8 mouse cellular contexts compared by ENCODE assay signal in the genomic region with DNA sequence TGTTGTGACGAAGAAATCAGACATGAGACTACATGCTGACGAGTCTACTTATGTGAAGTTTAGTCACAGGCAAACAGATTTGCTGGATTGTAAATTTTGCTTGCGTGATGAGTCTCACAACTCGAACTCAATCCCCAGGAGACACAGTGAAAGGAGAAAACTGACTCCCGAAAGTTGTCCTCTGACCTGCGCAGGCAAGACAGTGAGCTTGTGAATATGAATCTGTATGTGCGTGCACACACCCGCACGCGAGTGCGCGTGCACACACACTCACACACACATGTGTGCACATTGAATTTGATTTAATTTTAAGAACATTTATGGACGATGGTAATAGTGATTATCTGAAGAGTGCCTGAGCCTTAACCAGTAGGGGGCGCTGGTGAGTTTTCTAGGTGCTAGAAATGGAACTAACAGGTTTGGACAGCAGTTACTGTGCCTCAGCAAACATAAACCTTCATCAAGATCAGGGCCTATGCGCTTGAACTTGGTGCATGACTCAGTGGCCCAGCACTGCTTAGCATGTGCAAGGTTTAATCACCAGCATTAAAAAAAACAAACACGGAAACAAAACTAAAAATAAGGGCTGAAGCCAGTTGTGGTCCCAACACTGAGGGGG. TPM values are rescaled to one million over a fixed set of nuclear protein-coding genes. Genes with fewer than 3 reads are reported as not detected.
DNase-seq lines count a peak whose midpoint lies in the region; ATAC-seq and TF ChIP-seq lines count a peak whose summit lies in the region.

No protein-coding gene starts in this region.

- ATAC-seq in forebrain, embryonic 12.5 days (ENCODE audit: low FRiP score) = 0 out of 2 replicates have a peak, but pooled peaks have one; percentile 27
- ATAC-seq in forebrain, embryonic 16.5 days = no peak

- no peak overlapping the region for H3K9ac ChIP-seq in forebrain, embryonic 12.5 days
- H3K9ac ChIP-seq in forebrain, embryonic 16.5 days (replicated peaks; ENCODE audit: low read depth, low read length) = no peak overlapping the region

- 38% methylated on average over 16 of the region's 16 CpGs for WGBS in forebrain, embryonic 12.5 days
- 33% methylated on average over 16 of the region's 16 CpGs for WGBS in forebrain, embryonic 16.5 days

- H3K27me3 ChIP-seq in forebrain, embryonic 12.5 days = peaks cover 23% of the 10 kb centered on the region; the same call in 1 of the 2 replicates
- H3K27me3 ChIP-seq in forebrain, embryonic 16.5 days (replicated peaks; ENCODE audit: control insufficient read depth, insufficient read depth, low read length) = no peaks in the 10 kb centered on the region
- no peaks in the 10 kb centered on the region for H3K27me3 ChIP-seq in myocyte (ENCODE audit: control insufficient read depth, insufficient read depth, insufficient read length)
- H3K27me3 ChIP-seq in testis, adult 2 months (ENCODE audit: control insufficient read depth, insufficient read depth, low read length) = no peaks in the 10 kb centered on the region

- no peak overlapping the region for H3ac ChIP-seq in myocyte (ENCODE audit: control insufficient read depth, insufficient read length)

- DNase-seq in T-cell, adult 2 months (ENCODE audit: low spot score) = peak; percentile 77
- DNase-seq in cerebellum, postnatal 4 days (ENCODE audit: low spot score in 2 of 2) = peak; percentile 54 to 80
- peak; percentile 74 to 90 for DNase-seq in heart, postnatal 10 days
- DNase-seq in left cerebral cortex, adult 8-10 months (ENCODE audit: low spot score in 2 of 2) = peak; percentile 38 to 65

- H3K4me1 ChIP-seq in forebrain, embryonic 12.5 days = peaks cover 18% of the 10 kb centered on the region
- H3K4me1 ChIP-seq in forebrain, embryonic 16.5 days (replicated peaks; ENCODE audit: control insufficient read depth, insufficient read depth, low read length) = no peaks in the 10 kb centered on the region
- H3K4me1 ChIP-seq in testis, adult 2 months (ENCODE audit: control insufficient read depth, insufficient read depth, low read length) = no peaks in the 10 kb centered on the region

- no peaks in the 10 kb centered on the region for H3K36me3 ChIP-seq in forebrain, embryonic 12.5 days (replicated peaks)
- no peaks in the 10 kb centered on the region for H3K36me3 ChIP-seq in forebrain, embryonic 16.5 days (ENCODE audit: control insufficient read depth, insufficient read depth)
- H3K36me3 ChIP-seq in myocyte (ENCODE audit: control insufficient read depth, insufficient read depth) = no peaks in the 10 kb centered on the region
- H3K36me3 ChIP-seq in testis, adult 2 months (ENCODE audit: control insufficient read depth, insufficient read depth, low read length) = no peaks in the 10 kb centered on the region

- H3K9me3 ChIP-seq in forebrain, embryonic 12.5 days = no peaks in the 10 kb centered on the region
- no peaks in the 10 kb centered on the region for H3K9me3 ChIP-seq in forebrain, embryonic 16.5 days (ENCODE audit: control insufficient read depth, low read length)

- H3K79me2 ChIP-seq in myocyte (ENCODE audit: control insufficient read depth, insufficient read depth) = no peaks in the 10 kb centered on the region

- TF ChIP-seq CTCF in testis, adult 2 months (IDR thresholded peaks at IDR 0.05; ENCODE audit: control insufficient read depth, insufficient read depth, insufficient replicate concordance, low read depth, low read length) = peak; percentile 35; the same call in 1 of the 2 replicates

- no peak overlapping the region for H3K27ac ChIP-seq in forebrain, embryonic 12.5 days
- no peak overlapping the region for H3K27ac ChIP-seq in forebrain, embryonic 16.5 days (ENCODE audit: low read length)
- H3K27ac ChIP-seq in testis, adult 2 months (ENCODE audit: control insufficient read depth, insufficient read depth, low read depth, low read length) = no peak overlapping the region

- intact Hi-C loops in heart, postnatal 10 days (cut with DNase I) = loop anchor here (5.0 kb wide), 1 partner anchor 50 kb away; the partner anchor contains the start of genes Cntrob and Trappc1

- TF ChIP-seq POLR2A in myocyte (IDR thresholded peaks at IDR 0.05; ENCODE audit: insufficient read length, low read depth) = no peak
- no peak for TF ChIP-seq POLR2A in testis, adult 2 months (IDR thresholded peaks at IDR 0.05; ENCODE audit: control insufficient read depth, low read depth, low read length)

- H3K4me3 ChIP-seq in forebrain, embryonic 12.5 days (replicated peaks) = no peak overlapping the region
- H3K4me3 ChIP-seq in forebrain, embryonic 16.5 days (replicated peaks; ENCODE audit: low read length) = no peak overlapping the region
- no peak overlapping the region for H3K4me3 ChIP-seq in myocyte
- no peak overlapping the region for H3K4me3 ChIP-seq in testis, adult 2 months (ENCODE audit: control insufficient read depth, low read depth, low read length)

- no peak overlapping the region for H3K4me2 ChIP-seq in forebrain, embryonic 12.5 days
- no peak overlapping the region for H3K4me2 ChIP-seq in forebrain, embryonic 16.5 days (ENCODE audit: low read length)
- peak overlapping the region; percentile 61 for H3K4me2 ChIP-seq in myocyte (ENCODE audit: low read depth)

TF ChIP-seq in myocyte, 11 proteins besides CTCF, POLR2A, EP300 and RAD21:
- TF ChIP-seq REST (IDR thresholded peaks at IDR 0.05; ENCODE audit: insufficient read depth, insufficient read length) (no peak), MYOD1 (IDR thresholded peaks at IDR 0.05; ENCODE audit: control insufficient read depth in 1 of 3, insufficient read length in 2 of 3, low read depth in 2 of 3) (no peak), USF1 (IDR thresholded peaks at IDR 0.05; ENCODE audit: low read depth) (no peak), E2F4 (IDR thresholded peaks at IDR 0.05; ENCODE audit: insufficient read depth) (no peak), CEBPB (IDR thresholded peaks at IDR 0.05; ENCODE audit: insufficient read depth, poor library complexity, severe bottlenecking) (no peak), SRF (IDR thresholded peaks at IDR 0.05; ENCODE audit: control insufficient read depth, insufficient read length, low read depth) (no peak), MYOG (IDR thresholded peaks at IDR 0.05; ENCODE audit: control insufficient read depth in 1 of 3, insufficient read depth in 1 of 3, insufficient read length in 2 of 3, low read depth in 2 of 3) (no peak), POLR2AphosphoS2 (IDR thresholded peaks at IDR 0.05; ENCODE audit: insufficient read length, low read depth) (no peak), MAX (IDR thresholded peaks at IDR 0.05; ENCODE audit: low read depth) (no peak), TCF3 (IDR thresholded peaks at IDR 0.05; ENCODE audit: insufficient read length, low read depth) (no peak)
TF ChIP-seq in myocyte: peak in this region for 0.

RNA-seq across cellular contexts. Expression of gene Gucy2e, which starts 35.4 kb away (rescaled TPM):
- 0.17 and 0.19 TPM in 2 replicates for polyA plus RNA-seq in forebrain, embryonic 12.5 days (2016; fragmentation: Nextera tagmentation; extraction: Ambion mirVana)
- polyA plus RNA-seq in forebrain, embryonic 16.5 days (2015; fragmentation: Nextera tagmentation; extraction: Ambion mirVana) = 0.56 and 0.68 TPM in 2 replicates
- total RNA-seq in heart, postnatal 10 days (2021) = under 1 TPM; 0.41 to 0.60 TPM
- total RNA-seq in left cerebral cortex, adult 8-10 months (2022) = 1 to 10 TPM; 1.3 to 1.8 (median 1.5) TPM
- not detected for polyA plus RNA-seq in myocyte (2012; fragmentation: generic; extraction: Trizol)
- polyA plus RNA-seq in testis, adult 2 months (2012; rRNA removed) = 0.16 and 0.17 TPM in 2 replicates

RNA-seq across cellular contexts. Expression of gene Cntrob, which starts 51.3 kb away (rescaled TPM):
- 49.0 and 52.6 TPM in 2 replicates for polyA plus RNA-seq in forebrain, embryonic 12.5 days (2016; fragmentation: Nextera tagmentation; extraction: Ambion mirVana)
- 31.0 and 32.5 TPM in 2 replicates for polyA plus RNA-seq in forebrain, embryonic 16.5 days (2015; fragmentation: Nextera tagmentation; extraction: Ambion mirVana)
- 1 to 10 TPM; 5.7 to 8.6 TPM for total RNA-seq in heart, postnatal 10 days (2021)
- 10 to 100 TPM; 14.9 to 19.9 (median 17.4) TPM for total RNA-seq in left cerebral cortex, adult 8-10 months (2022)
- polyA plus RNA-seq in myocyte (2012; fragmentation: generic; extraction: Trizol) = 10.3 TPM
- 20.6 and 21.6 TPM in 2 replicates for polyA plus RNA-seq in testis, adult 2 months (2012; rRNA removed)

RNA-seq across cellular contexts. Expression of gene Trappc1, which starts 51.5 kb away (rescaled TPM):
- polyA plus RNA-seq in forebrain, embryonic 12.5 days (2016; fragmentation: Nextera tagmentation; extraction: Ambion mirVana) = 185 and 192 TPM in 2 replicates
- 162 and 166 TPM in 2 replicates for polyA plus RNA-seq in forebrain, embryonic 16.5 days (2015; fragmentation: Nextera tagmentation; extraction: Ambion mirVana)
- total RNA-seq in heart, postnatal 10 days (2021) = 10 to 100 TPM; 71.8 to 73.7 TPM
- total RNA-seq in left cerebral cortex, adult 8-10 months (2022) = 10 to 100 TPM; 47.7 to 54.7 (median 51.5) TPM
- polyA plus RNA-seq in myocyte (2012; fragmentation: generic; extraction: Trizol) = 116 TPM
- polyA plus RNA-seq in testis, adult 2 months (2012; rRNA removed) = 17.9 and 25.5 TPM in 2 replicates

RNA-seq across cellular contexts. Expression of gene Kcnab3, which starts 53.8 kb away (rescaled TPM):
- 5.1 and 5.5 TPM in 2 replicates for polyA plus RNA-seq in forebrain, embryonic 12.5 days (2016; fragmentation: Nextera tagmentation; extraction: Ambion mirVana)
- polyA plus RNA-seq in forebrain, embryonic 16.5 days (2015; fragmentation: Nextera tagmentation; extraction: Ambion mirVana) = 5.7 and 6.0 TPM in 2 replicates
- 1 to 10 TPM in 1 of 2 experiments, under 1 TPM in 1; 0.97 to 1.0 TPM for total RNA-seq in heart, postnatal 10 days (2021)
- total RNA-seq in left cerebral cortex, adult 8-10 months (2022) = 10 to 100 TPM; 72.7 to 84.4 (median 78.8) TPM
- 2.0 TPM for polyA plus RNA-seq in myocyte (2012; fragmentation: generic; extraction: Trizol)
- 12.1 and 12.2 TPM in 2 replicates for polyA plus RNA-seq in testis, adult 2 months (2012; rRNA removed)
